Mouse (Mus musculus) left cerebral cortex, adult 9 months (tissue): ENCODE data around the gene Calhm3.
A peak's percentile ranks its signal among the peaks of the same experiment; 100 is the strongest.

Source experiments
- DNase-seq, 2 experiments: peaks; one replicate each; pipeline ENCODE4 v3.0.0; 2022; ENCODE audit warnings: low spot score in 2 of 2

Calhm3 gene

GRCm38 (mm10) chr19:47157664-47158063 is at the start of gene Calhm3:
Gene Calhm3, minus strand, starts transcription at chr19:47157764.
- no peak for DNase-seq

GRCm38 (mm10) chr19:47206126-47206525 is 48.6 kb upstream of the Calhm3 start:
- no peak for DNase-seq

GRCm38 (mm10) chr19:47204653-47205052 is 47.1 kb upstream of the Calhm3 start:
- peak in 1 of 2 experiments; percentile 56 for DNase-seq

- DNase-seq: no peak
These were observed 45.5 kb upstream of the Calhm3 start for GRCm38 (mm10) chr19:47203042-47203441.

- no peak for DNase-seq
These were observed 44.9 kb upstream of the Calhm3 start for GRCm38 (mm10) chr19:47202429-47202828.

GRCm38 (mm10) chr19:47201972-47202371 is 44.4 kb upstream of the Calhm3 start:
- no peak for DNase-seq

- DNase-seq: no peak
These were observed 41.2 kb upstream of the Calhm3 start for GRCm38 (mm10) chr19:47198671-47199350.

GRCm38 (mm10) chr19:47192158-47192557 is 34.6 kb upstream of the Calhm3 start:
- DNase-seq: no peak

- DNase-seq: no peak
These were observed 31.1 kb upstream of the Calhm3 start for GRCm38 (mm10) chr19:47188515-47189128.

- DNase-seq: peak in 1 of 2 experiments; percentile 42
These were observed 29.1 kb upstream of the Calhm3 start for GRCm38 (mm10) chr19:47186514-47187275.

- no peak for DNase-seq
These were observed 27.2 kb upstream of the Calhm3 start for GRCm38 (mm10) chr19:47184736-47185135.

- DNase-seq: no peak
These were observed 26.7 kb upstream of the Calhm3 start for GRCm38 (mm10) chr19:47184221-47184620.

GRCm38 (mm10) chr19:47180011-47180410 is 22.4 kb upstream of the Calhm3 start:
- no peak for DNase-seq

GRCm38 (mm10) chr19:47179272-47179809 is 21.8 kb upstream of the Calhm3 start:
- peak in 1 of 2 experiments; percentile 42 for DNase-seq

GRCm38 (mm10) chr19:47178431-47179271 is 21.1 kb upstream of the Calhm3 start, which contains the start of gene Neurl1a:
Gene Neurl1a, plus strand, starts transcription at chr19:47178820.
- DNase-seq: peak in 1 of 2 experiments; percentile 65

- peak in 1 of 2 experiments; percentile 52 for DNase-seq
These were observed 20.4 kb upstream of the Calhm3 start for GRCm38 (mm10) chr19:47178001-47178400.

GRCm38 (mm10) chr19:47176916-47177505 is 19.4 kb upstream of the Calhm3 start:
- DNase-seq: no peak

- DNase-seq: no peak
These were observed 17.9 kb upstream of the Calhm3 start for GRCm38 (mm10) chr19:47175472-47175871.

GRCm38 (mm10) chr19:47174515-47174914 is 17.0 kb upstream of the Calhm3 start:
- no peak for DNase-seq

GRCm38 (mm10) chr19:47168793-47169412 is 11.3 kb upstream of the Calhm3 start:
- peak in 1 of 2 experiments; percentile 93 for DNase-seq
